Mouse (Mus musculus) embryonic facial prominence, embryonic 11.5 days (tissue): ENCODE data around the gene Nxnl1. TPM values are rescaled to one million over a fixed set of nuclear protein-coding genes. Genes with fewer than 3 reads are reported as not detected.
"Not testable (repeated sequence)": the region's sequence is repeated elsewhere in the genome, so short reads cannot be mapped to it uniquely, and the experiment has no call there.

Experiments used
- ATAC-seq: fragments of 200-750 bp; cut with Nextera tagmentation; replicated peaks from 2 replicates; pipeline ENCODE4 v1.8.0; 2017; ENCODE audit warnings: low read depth; ENCODE audit not compliant: insufficient number of reproducible peaks, low FRiP score, low TSS enrichment
- DNase-seq: peaks from one replicate; pipeline ENCODE4 v3.0.0-alpha.2; 2015; ENCODE audit warnings: low spot score
- H3K27ac ChIP-seq: fragments of 300-500 bp; sonication (generic); replicated peaks from 2 replicates; pipeline ENCODE4 v1.5.1; 2014; ENCODE audit warnings: mild to moderate bottlenecking, low read depth, low read length, control low read depth
- H3K27me3 ChIP-seq: fragments of 300-500 bp; sonication (generic); 2 replicates; pipeline ENCODE4 v1.6.1; 2014; ENCODE audit warnings: mild to moderate bottlenecking, low read length, moderate library complexity, mixed read lengths; ENCODE audit not compliant: control insufficient read depth, insufficient read depth
- H3K36me3 ChIP-seq: fragments of 300-500 bp; sonication (generic); replicated peaks from 2 replicates; pipeline ENCODE4 v1.6.1; 2014; ENCODE audit warnings: low read depth, mild to moderate bottlenecking, low read length, moderate library complexity, mixed read lengths; ENCODE audit not compliant: control insufficient read depth, insufficient read depth
- H3K4me1 ChIP-seq: fragments of 300-500 bp; sonication (generic); 2 replicates; pipeline ENCODE4 v1.6.1; 2014; ENCODE audit warnings: low read length, mixed read lengths; ENCODE audit not compliant: control insufficient read depth, insufficient read depth
- H3K4me2 ChIP-seq: fragments of 300-500 bp; sonication (generic); 2 replicates; pipeline ENCODE4 v1.6.1; 2014; ENCODE audit warnings: low read depth, mild to moderate bottlenecking, control low read depth, low read length, moderate library complexity
- H3K4me3 ChIP-seq: fragments of 300-500 bp; sonication (generic); 2 replicates; pipeline ENCODE4 v1.5.1; 2014; ENCODE audit warnings: low read depth, low read length, control low read depth
- H3K9ac ChIP-seq: fragments of 300-500 bp; sonication (generic); replicated peaks from 2 replicates; pipeline ENCODE4 v1.6.1; 2014; ENCODE audit warnings: mild to moderate bottlenecking, control low read depth, low read length
- H3K9me3 ChIP-seq: fragments of 300-500 bp; sonication (generic); replicated peaks from 2 replicates; pipeline ENCODE4 v1.6.1; 2016; ENCODE audit warnings: mild to moderate bottlenecking, low read length, inconsistent platforms, mixed read lengths; ENCODE audit not compliant: control insufficient read depth
- WGBS: fragments of 180-500 bp; shearing (Covaris S2); extraction: QIAGEN DNeasy Blood & Tissue Kit; methylation state at CpG from one replicate; pipeline ENCODE4 v1.1.7; 2014; 5-methylcytosine and 5-hydroxymethylcytosine counted together
- polyA plus RNA-seq: library from polyadenylated mRNA; unstranded; fragments of >200 nt; fragmentation: Nextera tagmentation; extraction: Ambion mirVana; gene quantifications from 2 replicates; pipeline ENCODE4 v1.2.1, GENCODE M21; 2014

The Nxnl1 gene
- polyA plus RNA-seq, 1 experiment from 2014 or later: not detected

DNA sequence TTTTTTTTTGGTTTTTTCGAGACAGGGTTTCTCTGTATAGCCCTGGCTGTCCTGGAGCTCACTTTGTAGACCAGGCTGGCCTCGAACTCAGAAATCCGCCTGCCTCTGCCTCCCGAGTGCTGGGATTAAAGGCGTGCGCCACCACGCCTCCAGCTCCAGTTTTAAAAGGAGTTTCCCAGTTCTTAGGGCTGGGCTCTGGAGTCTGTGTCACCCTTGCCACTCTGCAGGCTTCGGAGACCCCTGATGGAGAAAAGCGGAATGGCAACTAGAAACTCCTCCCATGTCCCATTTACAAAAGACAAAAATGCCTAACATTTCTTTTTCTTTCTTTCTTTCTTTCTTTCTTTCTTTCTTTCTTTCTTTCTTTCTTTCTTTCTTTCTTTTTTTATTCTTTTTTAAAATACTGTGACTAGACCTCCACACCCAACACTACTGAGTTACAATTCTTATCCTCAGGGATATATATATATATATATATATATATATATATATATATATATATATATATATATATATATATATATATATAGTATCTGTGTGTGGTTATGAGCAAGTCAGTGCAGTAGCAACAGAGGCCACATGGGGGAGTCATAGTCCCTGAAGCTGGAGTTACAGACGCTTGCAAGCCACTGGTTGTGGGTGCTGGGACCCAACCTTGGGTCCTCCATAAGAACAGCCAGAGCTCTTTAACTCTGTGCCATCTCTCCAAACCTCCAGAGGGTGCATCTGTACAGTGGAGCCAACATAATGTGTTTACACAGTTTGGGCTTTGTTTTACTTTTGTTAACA, 47.2 kb downstream of the Nxnl1 start:
- H3K9me3 ChIP-seq, H3K36me3 ChIP-seq, H3K4me1 ChIP-seq, H3K27me3 ChIP-seq, H3K4me3 ChIP-seq, ATAC-seq, H3K27ac ChIP-seq, H3K9ac ChIP-seq, H3K4me2 ChIP-seq: not testable (repeated sequence)
- DNase-seq: peak; percentile 89
- WGBS: 45% methylated on average over 10 of the region's 10 CpGs

DNA sequence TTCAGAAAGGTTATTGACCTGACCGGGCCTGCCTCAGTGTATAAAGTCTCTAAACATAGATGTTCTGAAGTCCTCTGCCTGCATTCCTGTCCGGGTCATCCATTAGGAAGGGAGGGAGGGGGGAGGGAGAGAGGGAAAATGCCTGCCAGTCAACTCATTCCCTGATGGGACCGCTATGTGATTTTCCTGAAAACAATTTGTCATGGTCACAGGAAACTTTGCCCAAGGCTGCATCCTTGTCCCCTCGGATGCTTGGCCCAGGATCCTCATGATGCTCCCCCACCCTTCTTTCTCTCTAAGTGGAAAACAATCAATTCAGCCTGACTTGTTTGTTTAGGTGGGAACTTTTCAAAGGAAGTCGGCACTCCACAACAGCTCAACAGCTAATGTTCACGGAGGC, 49.6 kb downstream of the Nxnl1 start:
- whole genome bisulfite sequencing: 8% methylated on average over 6 of the region's 6 CpGs
- ATAC-seq (no peak), DNase-seq (peak; percentile 37)

DNA sequence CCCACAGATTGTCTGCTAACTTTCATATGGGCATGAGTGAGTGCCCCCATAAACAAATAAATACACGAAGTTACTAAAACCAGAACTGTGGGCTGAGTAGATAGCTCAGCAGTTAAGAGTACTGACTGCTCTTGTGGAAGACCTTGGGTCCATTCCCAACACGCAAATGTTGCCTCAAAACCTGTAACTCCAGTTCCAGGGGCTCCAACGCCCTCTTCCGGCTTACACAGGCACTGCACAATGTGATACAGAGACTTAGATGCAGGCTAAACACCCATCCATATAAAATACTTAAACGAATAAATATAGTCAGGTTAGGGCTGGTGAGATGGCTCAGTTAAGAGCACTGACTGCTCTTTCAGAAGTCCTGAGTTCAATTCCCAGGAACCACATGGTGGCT, 51.4 kb downstream of the Nxnl1 start:
- Histone ChIP-seq H3K27me3 (no peaks in the 10 kb centered on the region), H3K9ac (no peak overlapping the region), H3K9me3 (no peaks in the 10 kb centered on the region), H3K4me3 (no peak overlapping the region), H3K27ac (no peak overlapping the region), H3K36me3 (no peaks in the 10 kb centered on the region), H3K4me2 (no peak overlapping the region), H3K4me1 (no peaks in the 10 kb centered on the region)
- 70% methylated on average over 5 of the region's 5 CpGs for WGBS
- DNase-seq (no peak), ATAC-seq (no peak)

More for the DNA sequence above, 49.6 kb downstream of the Nxnl1 start:
- H3K27me3 ChIP-seq: no peaks in the 10 kb centered on the region
- no peaks in the 10 kb centered on the region for H3K36me3 ChIP-seq
- H3K4me3 ChIP-seq: no peak overlapping the region
- H3K9me3 ChIP-seq: no peaks in the 10 kb centered on the region
- no peak overlapping the region for H3K9ac ChIP-seq
- H3K4me2 ChIP-seq: no peak overlapping the region
- no peak overlapping the region for H3K27ac ChIP-seq
- no peaks in the 10 kb centered on the region for H3K4me1 ChIP-seq

DNA sequence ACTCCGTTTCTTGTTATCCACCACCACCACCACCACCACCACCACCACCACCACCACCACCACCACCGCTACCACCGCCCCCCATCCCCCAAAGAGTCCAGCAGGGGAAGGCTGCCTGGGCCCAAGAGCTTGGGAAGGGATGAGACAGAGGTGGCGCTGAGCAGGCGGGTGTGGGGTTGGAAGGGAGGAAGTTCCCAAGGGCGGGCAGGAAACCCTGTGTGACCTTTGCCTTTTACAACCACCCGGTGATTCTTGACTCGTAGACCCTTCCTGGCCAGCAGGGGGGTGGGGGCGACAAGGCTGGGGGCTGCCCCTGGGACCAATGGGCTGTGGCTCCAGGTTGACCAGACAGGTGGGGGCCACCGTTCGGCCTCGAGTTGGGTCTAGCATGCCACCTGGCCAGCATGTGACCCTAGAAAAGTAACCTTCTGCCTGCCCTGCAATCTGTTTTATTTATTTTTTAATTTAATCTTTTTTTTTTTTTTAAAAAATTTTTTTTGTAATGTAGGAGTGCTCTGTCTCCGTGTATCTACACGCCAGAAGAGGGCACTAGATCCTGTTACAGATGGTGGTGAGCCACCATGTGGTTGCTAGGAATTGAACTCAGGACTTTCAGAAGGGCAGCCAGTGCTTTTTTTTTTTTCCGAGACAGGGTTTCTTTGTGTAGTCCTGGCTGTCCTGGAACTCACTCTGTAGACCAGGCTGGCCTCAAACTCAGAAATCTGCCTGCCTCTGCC, 53.2 kb downstream of the Nxnl1 start:
- WGBS: 60% methylated on average over 13 of the region's 15 CpGs
- peaks cover 6% of the 10 kb centered on the region for H3K27me3 ChIP-seq
- no peaks in the 10 kb centered on the region for H3K36me3 ChIP-seq
- H3K4me3 ChIP-seq: no peak overlapping the region
- no peaks in the 10 kb centered on the region for H3K4me1 ChIP-seq
- no peak overlapping the region for H3K9ac ChIP-seq
- DNase-seq: no peak
- no peak overlapping the region for H3K27ac ChIP-seq
- no peak overlapping the region for H3K4me2 ChIP-seq
- no peaks in the 10 kb centered on the region for H3K9me3 ChIP-seq
- ATAC-seq: no peak

DNA sequence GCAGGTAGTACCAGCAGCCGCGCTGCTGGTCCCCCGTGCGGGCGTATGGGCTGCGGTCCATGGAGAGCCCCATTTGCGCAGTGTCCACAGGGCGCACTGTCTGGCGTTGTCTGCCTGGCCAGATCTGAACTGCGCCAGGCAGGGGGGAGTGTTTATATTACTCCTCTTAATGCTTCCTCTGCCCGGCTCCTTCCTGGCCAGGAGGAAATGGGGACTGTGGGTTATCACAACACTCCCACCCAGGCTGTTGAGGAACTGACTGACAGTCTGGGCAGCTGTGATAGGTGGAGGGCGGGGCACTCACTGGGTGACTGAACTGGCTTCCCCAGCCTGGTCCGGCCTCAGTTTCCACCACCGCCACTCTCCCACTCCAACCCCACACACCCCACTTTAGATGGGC, 54.8 kb downstream of the Nxnl1 start, which contains the start of gene Plvap:
Plvap (minus strand) TSS at position 109 of the 400 bp plus-strand sequence.
- no peak within 1 kb of the TSS for H3K9ac ChIP-seq
- H3K27me3 ChIP-seq: peaks cover 21% of the 10 kb centered on the region
- WGBS: 43% methylated on average over 14 of the region's 14 CpGs
- ATAC-seq: peak; percentile 31; the same call in 1 of the 2 replicates
- no peaks in the 10 kb centered on the region for H3K9me3 ChIP-seq
- 0 out of 2 replicates have a peak within 1 kb of the TSS, but pooled peaks have one; percentile 41 for H3K27ac ChIP-seq
- 0 out of 2 replicates have a peak within 1 kb of the TSS, but pooled peaks have one; percentile 6 for H3K4me3 ChIP-seq
- no peak within 1 kb of the TSS; the same call in 1 of the 2 replicates for H3K4me2 ChIP-seq
- no peaks in the 10 kb centered on the region for H3K4me1 ChIP-seq
- no peak for DNase-seq
- H3K36me3 ChIP-seq: no peaks in the 10 kb centered on the region

Other genes starting within 250 kb of the Nxnl1 start
- gene Use1, start 199.8 kb downstream of the Nxnl1 start, polyA plus RNA-seq: 78.0 and 81.0 TPM in 2 replicates
- 2.1 and 2.2 TPM in 2 replicates for gene Ocel1, start 195.3 kb downstream of the Nxnl1 start, polyA plus RNA-seq
- 53.7 and 62.5 TPM in 2 replicates for gene Nr2f6, start 184.6 kb downstream of the Nxnl1 start, polyA plus RNA-seq
- 2.9 and 4.3 TPM in 2 replicates for gene Ushbp1, start 170.8 kb downstream of the Nxnl1 start, polyA plus RNA-seq
- 93.6 and 111 TPM in 2 replicates for gene Babam1, start 169.7 kb downstream of the Nxnl1 start, polyA plus RNA-seq
- 9.0 and 13.0 TPM in 2 replicates for gene Ankle1, start 160.6 kb downstream of the Nxnl1 start, polyA plus RNA-seq
- gene Abhd8, start 102.9 kb downstream of the Nxnl1 start, polyA plus RNA-seq: 30.1 and 37.4 TPM in 2 replicates
- 180 and 185 TPM in 2 replicates for gene Mrpl34, start 101.6 kb downstream of the Nxnl1 start, polyA plus RNA-seq
- 105 and 115 TPM in 2 replicates for gene Dda1, start 97.4 kb downstream of the Nxnl1 start, polyA plus RNA-seq
- gene Ano8, start 80.6 kb downstream of the Nxnl1 start, polyA plus RNA-seq: 3.1 and 3.2 TPM in 2 replicates
- 4.8 and 5.4 TPM in 2 replicates for gene Gtpbp3, start 78.5 kb downstream of the Nxnl1 start, polyA plus RNA-seq
- 48.8 and 50.3 TPM in 2 replicates for gene Plvap, start 54.8 kb downstream of the Nxnl1 start, polyA plus RNA-seq
- 0.15 and 0.31 TPM in 2 replicates for gene Ccdc194, start 40.9 kb downstream of the Nxnl1 start, polyA plus RNA-seq
- 3.5 and 4.3 TPM in 2 replicates for gene Bst2, start 29.1 kb downstream of the Nxnl1 start, polyA plus RNA-seq
- 53.4 and 62.2 TPM in 2 replicates for gene Mvb12a, start 23.7 kb downstream of the Nxnl1 start, polyA plus RNA-seq
- 0.13 and 0.31 TPM in 2 replicates for gene Tmem221, start 7.7 kb downstream of the Nxnl1 start, polyA plus RNA-seq
- 11.2 and 14.4 TPM in 2 replicates for gene Slc27a1, start 2.3 kb upstream of the Nxnl1 start, polyA plus RNA-seq
- gene Pgls, start 25.6 kb upstream of the Nxnl1 start, polyA plus RNA-seq: 231 and 237 TPM in 2 replicates
- gene Fam129c, start 31.0 kb upstream of the Nxnl1 start, polyA plus RNA-seq: 2.6 and 2.7 TPM in 2 replicates
- gene Colgalt1, start 44.4 kb upstream of the Nxnl1 start, polyA plus RNA-seq: 45.2 and 48.2 TPM in 2 replicates
- 1.2 and 1.7 TPM in 2 replicates for gene Unc13a, start 105.2 kb upstream of the Nxnl1 start, polyA plus RNA-seq
- gene Jak3, start 109.7 kb upstream of the Nxnl1 start, polyA plus RNA-seq: 1.2 and 1.9 TPM in 2 replicates
- gene Insl3, start 122.6 kb upstream of the Nxnl1 start, polyA plus RNA-seq: 0.42 TPM in 1 of 2 replicates, not detected in the other
- gene B3gnt3, start 135.2 kb upstream of the Nxnl1 start, polyA plus RNA-seq: 0.47 and 0.58 TPM in 2 replicates
- 3.8 and 5.0 TPM in 2 replicates for gene Fcho1, start 159.1 kb upstream of the Nxnl1 start, polyA plus RNA-seq